Mouse (Mus musculus): ENCODE results near the gene Itsn1.

- TF ChIP-seq POLR2A (IDR thresholded peaks at IDR 0.05; ENCODE audit: control insufficient read depth, extremely low read depth, insufficient read depth, low read length, poor library complexity), result peak; percentile 48; the same call in 1 of the 2 replicates
- peak; percentile 50; the same call in 1 of the 2 replicates for TF ChIP-seq CTCF (IDR thresholded peaks at IDR 0.05; ENCODE audit: borderline replicate concordance, control insufficient read depth, extremely low read depth, insufficient read depth, low read length, poor library complexity)
Measured at GRCm38 (mm10) chr16:91729066-91729482, at the start of gene Itsn1.
